In genomic region chr16:34937611-34938010, GRCm38 (mm10) we compare ENCODE assay signal across 8 mouse cellular contexts.
A peak's percentile ranks its signal among the peaks of the same experiment; 100 is the strongest.
DNase-seq lines count a peak whose midpoint lies in the region; ATAC-seq lines count a peak whose summit lies in the region.

No protein-coding gene starts in this region.

- 54% methylated on average over 4 of the region's 4 CpGs for WGBS in midbrain, embryonic 10.5 days
- WGBS in midbrain, embryonic 13.5 days, result 58% methylated on average over 4 of the region's 4 CpGs
- 68% methylated on average over 4 of the region's 4 CpGs for WGBS in midbrain, embryonic 16.5 days

- no peaks in the 10 kb centered on the region for H3K36me3 ChIP-seq in midbrain, embryonic 10.5 days
- H3K36me3 ChIP-seq in midbrain, embryonic 13.5 days, result no peaks in the 10 kb centered on the region
- no peaks in the 10 kb centered on the region for H3K36me3 ChIP-seq in midbrain, embryonic 16.5 days (ENCODE audit: control insufficient read depth, insufficient read depth, low read length)

- H3K4me3 ChIP-seq in midbrain, embryonic 10.5 days, result no peak overlapping the region
- H3K4me3 ChIP-seq in midbrain, embryonic 13.5 days (replicated peaks), result no peak overlapping the region
- H3K4me3 ChIP-seq in midbrain, embryonic 16.5 days (ENCODE audit: low read depth, low read length), result no peak overlapping the region

- no peak overlapping the region for H3K4me2 ChIP-seq in midbrain, embryonic 13.5 days (replicated peaks)
- no peak overlapping the region for H3K4me2 ChIP-seq in midbrain, embryonic 16.5 days (ENCODE audit: low read length)

- no peaks in the 10 kb centered on the region for H3K27me3 ChIP-seq in midbrain, embryonic 10.5 days (ENCODE audit: low read depth, poor library complexity, severe bottlenecking)
- H3K27me3 ChIP-seq in midbrain, embryonic 13.5 days, result no peaks in the 10 kb centered on the region
- H3K27me3 ChIP-seq in midbrain, embryonic 16.5 days (ENCODE audit: control insufficient read depth, insufficient read depth, low read depth, low read length), result no peaks in the 10 kb centered on the region

- no peaks in the 10 kb centered on the region for H3K9me3 ChIP-seq in midbrain, embryonic 10.5 days (replicated peaks)
- no peaks in the 10 kb centered on the region for H3K9me3 ChIP-seq in midbrain, embryonic 13.5 days
- H3K9me3 ChIP-seq in midbrain, embryonic 16.5 days (replicated peaks; ENCODE audit: control insufficient read depth, low read length, poor library complexity, severe bottlenecking), result no peaks in the 10 kb centered on the region

- H3K9ac ChIP-seq in midbrain, embryonic 13.5 days (replicated peaks), result no peak overlapping the region
- H3K9ac ChIP-seq in midbrain, embryonic 16.5 days (ENCODE audit: low read depth, low read length), result no peak overlapping the region

- no peak for ATAC-seq in midbrain, embryonic 13.5 days
- ATAC-seq in midbrain, embryonic 16.5 days, result no peak
- ATAC-seq in frontal cortex, adult (ENCODE audit: low TSS enrichment), result no peak

- peak overlapping the region; percentile 55; the same call in 1 of the 2 replicates for H3K27ac ChIP-seq in midbrain, embryonic 10.5 days (replicated peaks)
- no peak overlapping the region for H3K27ac ChIP-seq in midbrain, embryonic 13.5 days
- no peak overlapping the region for H3K27ac ChIP-seq in midbrain, embryonic 16.5 days (ENCODE audit: low read length)

- H3K4me1 ChIP-seq in midbrain, embryonic 10.5 days, result peaks cover 46% of the 10 kb centered on the region
- 0 out of 2 replicates have a peak, but pooled peaks cover 15% of the 10 kb centered on the region for H3K4me1 ChIP-seq in midbrain, embryonic 13.5 days (replicated peaks)
- H3K4me1 ChIP-seq in midbrain, embryonic 16.5 days (ENCODE audit: control insufficient read depth, insufficient read depth, low read length), result no peaks in the 10 kb centered on the region

- DNase-seq in midbrain, embryonic 10.5 days (ENCODE audit: low spot score), result no peak
- DNase-seq in heart, adult 9 months (ENCODE audit: low spot score in 2 of 2), result peak; percentile 68 to 81
- peak; percentile 85 for DNase-seq in kidney, postnatal 14 days
- DNase-seq in skeletal muscle tissue, adult 2 months (ENCODE audit: low read depth, low spot score), result peak; percentile 37
- DNase-seq in frontal cortex, postnatal 14 days (ENCODE audit: low spot score in 2 of 2), result no peak

Comparison
In these comparisons a context has a peak if more than half of its experiments do, and no peak if none do; other contexts are left out.
1. DNase-seq: peak in heart, adult 9 months (2 of 2), kidney, postnatal 14 days (single experiment) and skeletal muscle tissue, adult 2 months (single experiment); none in midbrain, embryonic 10.5 days (single experiment) and frontal cortex, postnatal 14 days (0 of 2).